Mouse (Mus musculus) kidney, embryonic 16.5 days (tissue): Measurements from ENCODE around the gene Tbx15. TPM values are rescaled to one million over a fixed set of nuclear protein-coding genes. Genes with fewer than 3 reads are reported as not detected.

ENCODE experiments used
- ATAC-seq: fragments of 200-750 bp; cut with Nextera tagmentation; 2 replicates; pipeline ENCODE4 v1.8.0; 2017; ENCODE audit warnings: moderate TSS enrichment; ENCODE audit not compliant: low FRiP score, low TSS enrichment
- H3K27ac ChIP-seq: fragments of 300-500 bp; sonication (generic); 2 replicates; pipeline ENCODE4 v1.5.1; 2014; ENCODE audit warnings: low read length
- H3K27me3 ChIP-seq: fragments of 300-500 bp; sonication (generic); 2 replicates; pipeline ENCODE4 v1.6.1; 2014; ENCODE audit warnings: low read length, control low read depth, mixed read lengths; ENCODE audit not compliant: insufficient read depth
- H3K36me3 ChIP-seq: fragments of 300-500 bp; sonication (generic); 2 replicates; pipeline ENCODE4 v1.6.1; 2014; ENCODE audit warnings: low read length, control low read depth, mixed read lengths; ENCODE audit not compliant: insufficient read depth
- H3K4me1 ChIP-seq: fragments of 300-500 bp; sonication (generic); 2 replicates; pipeline ENCODE4 v1.6.1; 2014; ENCODE audit warnings: low read length, control low read depth, mixed read lengths; ENCODE audit not compliant: insufficient read depth
- H3K4me2 ChIP-seq: fragments of 300-500 bp; sonication (generic); replicated peaks from 2 replicates; pipeline ENCODE4 v1.6.1; 2014; ENCODE audit warnings: low read depth, low read length
- H3K4me3 ChIP-seq: fragments of 300-500 bp; sonication (generic); 2 replicates; pipeline ENCODE4 v1.5.1; 2014; ENCODE audit warnings: mild to moderate bottlenecking, low read length
- H3K9ac ChIP-seq: fragments of 300-500 bp; sonication (generic); replicated peaks from 2 replicates; pipeline ENCODE4 v1.6.1; 2014; ENCODE audit warnings: low read length
- H3K9me3 ChIP-seq: fragments of 300-500 bp; sonication (generic); 2 replicates; pipeline ENCODE4 v1.6.1; 2016; ENCODE audit warnings: low read length, control low read depth
- WGBS: fragments of 180-500 bp; shearing (Covaris S2); extraction: QIAGEN DNeasy Blood & Tissue Kit; methylation state at CpG from one replicate; pipeline ENCODE4 v1.1.7; 2014; 5-methylcytosine and 5-hydroxymethylcytosine counted together
- polyA plus RNA-seq: library from polyadenylated mRNA; unstranded; fragments of >200 nt; fragmentation: Nextera tagmentation; extraction: Ambion mirVana; gene quantifications from 2 replicates; pipeline ENCODE4 v1.2.1, GENCODE M21; 2015

The Tbx15 gene
- polyA plus RNA-seq, 1 experiment from 2014 or later: 0.09 TPM

DNA sequence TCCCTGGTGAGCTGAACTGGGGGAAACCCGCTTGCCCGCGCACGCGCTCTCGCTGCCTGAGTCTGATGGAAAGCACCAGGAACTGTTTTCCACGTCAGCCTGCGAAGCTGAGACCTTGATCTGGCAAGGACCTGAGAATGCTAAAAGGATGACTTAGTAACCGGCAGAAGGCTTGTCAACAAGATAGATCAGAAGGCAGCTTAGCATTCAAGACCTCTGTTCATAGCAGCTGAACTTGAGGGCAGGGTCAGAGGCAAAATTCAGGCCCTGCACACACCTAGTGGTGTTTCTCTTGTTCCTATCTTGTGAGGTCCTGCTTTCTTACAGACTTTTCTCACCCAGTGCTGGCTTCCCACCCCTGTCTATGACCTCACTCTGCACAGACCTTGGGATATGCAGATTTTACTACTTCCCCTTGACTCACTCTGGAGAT lies 23.3 kb downstream of the Tbx15 start:
- Histone ChIP-seq H3K9me3 (peaks cover 2% of the 10 kb centered on the region; the same call in 1 of the 2 replicates), H3K4me1 (no peaks in the 10 kb centered on the region), H3K4me3 (no peak overlapping the region), H3K27me3 (peaks cover 84% of the 10 kb centered on the region), H3K27ac (no peak overlapping the region), H3K36me3 (no peaks in the 10 kb centered on the region), H3K4me2 (no peak overlapping the region), H3K9ac (no peak overlapping the region)
- ATAC-seq: no peak
- 8% methylated on average over 9 of the region's 9 CpGs for WGBS

DNA sequence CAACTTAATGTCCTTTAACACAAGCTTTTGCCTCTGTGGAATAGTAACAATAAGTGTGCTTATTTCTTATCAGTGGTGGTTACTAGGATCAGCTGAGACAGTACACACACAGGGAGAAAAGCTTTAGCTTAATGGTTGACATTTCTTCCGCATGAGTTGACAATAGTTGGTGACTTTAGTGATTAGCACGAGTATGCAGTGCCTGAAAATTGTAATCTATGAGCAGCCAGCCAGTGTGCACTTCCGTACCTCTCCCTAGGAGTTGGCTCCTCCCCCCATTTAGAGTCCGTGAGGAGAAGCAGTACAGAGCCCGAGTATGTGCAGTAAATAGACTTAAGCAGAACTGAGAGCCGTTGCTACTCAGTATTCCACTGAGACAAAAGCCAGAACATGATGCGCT lies 24.5 kb downstream of the Tbx15 start:
- Histone ChIP-seq H3K27me3 (peaks cover 73% of the 10 kb centered on the region), H3K4me1 (no peaks in the 10 kb centered on the region), H3K9me3 (peaks cover 6% of the 10 kb centered on the region), H3K4me3 (no peak overlapping the region), H3K4me2 (no peak overlapping the region), H3K9ac (no peak overlapping the region), H3K27ac (no peak overlapping the region), H3K36me3 (no peaks in the 10 kb centered on the region)
- ATAC-seq: no peak
- WGBS: 27% methylated on average over 7 of the region's 7 CpGs

DNA sequence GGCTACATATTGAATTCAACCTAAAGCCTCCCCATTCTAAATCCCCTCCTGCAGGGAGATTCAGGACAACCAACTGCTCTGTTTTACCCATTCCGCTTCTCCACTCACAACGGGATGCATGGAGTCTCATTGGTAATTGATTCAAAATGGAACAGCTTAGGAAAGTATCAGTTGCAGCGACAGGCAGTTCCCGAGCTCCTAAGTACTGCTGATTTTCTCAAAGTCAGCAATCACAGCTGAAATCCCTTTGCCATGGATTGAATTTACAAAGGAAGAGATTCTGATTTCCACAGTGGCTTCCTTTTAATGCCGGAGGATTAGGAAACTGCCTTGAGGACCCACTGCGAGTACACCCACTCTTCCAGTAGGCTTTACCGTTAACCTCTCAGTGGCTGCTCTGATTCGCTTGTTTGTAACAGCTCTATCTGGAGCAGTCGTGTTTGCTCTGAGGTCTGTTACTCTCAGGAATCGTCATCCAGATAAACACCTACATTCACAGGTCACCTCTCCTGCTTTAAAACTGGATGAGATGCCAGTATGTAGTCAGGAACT lies 26.6 kb downstream of the Tbx15 start:
- no peak overlapping the region for H3K9ac ChIP-seq
- ATAC-seq: no peak
- H3K36me3 ChIP-seq: no peaks in the 10 kb centered on the region
- H3K27me3 ChIP-seq: peaks cover 55% of the 10 kb centered on the region
- H3K9me3 ChIP-seq: peaks cover 6% of the 10 kb centered on the region
- H3K4me1 ChIP-seq: no peaks in the 10 kb centered on the region
- no peak overlapping the region for H3K27ac ChIP-seq
- no peak overlapping the region for H3K4me3 ChIP-seq
- no peak overlapping the region for H3K4me2 ChIP-seq
- 54% methylated on average over 10 of the region's 10 CpGs for WGBS

DNA sequence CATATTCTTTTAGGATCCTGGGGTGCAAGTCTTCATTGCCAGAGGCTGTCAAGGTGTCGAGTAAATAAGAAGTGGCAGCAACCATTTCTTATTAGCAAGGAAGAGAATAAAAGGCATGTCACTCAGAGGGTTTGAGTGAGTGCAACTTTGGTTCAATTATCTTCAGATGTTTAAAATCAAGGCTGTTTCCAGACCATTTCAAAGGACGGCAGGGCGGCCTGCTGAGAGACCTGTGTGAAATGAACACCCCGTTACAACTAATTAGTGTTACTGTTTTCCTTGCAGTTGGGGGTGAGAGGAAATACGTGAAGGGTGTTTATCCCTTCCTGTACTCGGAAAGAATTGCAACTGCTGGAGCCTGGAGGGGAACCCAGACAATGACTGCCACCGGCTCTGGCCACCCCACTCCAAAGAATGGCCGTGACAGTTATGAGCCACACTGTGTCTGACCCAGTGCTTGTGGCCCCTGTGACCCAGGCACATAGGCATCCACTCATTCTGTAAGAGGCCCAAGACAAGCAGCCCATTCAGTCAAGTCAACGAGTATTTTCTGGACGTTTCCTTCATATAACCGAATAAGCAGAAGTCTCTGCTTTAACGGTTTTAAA lies 37.9 kb downstream of the Tbx15 start:
- Histone ChIP-seq H3K9ac (no peak overlapping the region), H3K27me3 (peaks cover 3% of the 10 kb centered on the region; the same call in 1 of the 2 replicates), H3K4me2 (no peak overlapping the region), H3K9me3 (no peaks in the 10 kb centered on the region), H3K4me1 (no peaks in the 10 kb centered on the region), H3K36me3 (no peaks in the 10 kb centered on the region), H3K4me3 (no peak overlapping the region), H3K27ac (no peak overlapping the region)
- no peak for ATAC-seq
- WGBS: 45% methylated on average over 12 of the region's 12 CpGs

DNA sequence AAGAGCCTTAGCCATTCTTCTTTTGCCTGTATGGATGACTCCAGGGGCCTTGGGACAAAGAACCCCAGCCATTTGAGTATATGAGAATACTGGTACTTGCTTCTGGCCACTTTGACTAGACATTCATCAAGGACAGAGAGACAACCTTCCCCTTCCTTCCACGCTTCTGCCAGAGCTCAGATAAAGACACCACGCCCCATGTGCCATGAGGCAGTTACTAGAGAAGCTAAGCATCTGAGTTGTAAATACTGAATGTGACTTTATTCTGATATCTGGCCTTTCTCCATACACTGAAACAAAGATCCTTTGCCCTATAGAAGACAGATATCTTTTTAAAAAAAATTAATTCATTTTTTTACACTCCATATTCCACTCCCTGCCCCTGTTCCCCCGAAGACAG lies 39.5 kb downstream of the Tbx15 start:
- no peaks in the 10 kb centered on the region for H3K4me1 ChIP-seq
- H3K9me3 ChIP-seq: no peaks in the 10 kb centered on the region
- no peak for ATAC-seq
- H3K9ac ChIP-seq: no peak overlapping the region
- H3K27ac ChIP-seq: no peak overlapping the region
- H3K27me3 ChIP-seq: peaks cover 3% of the 10 kb centered on the region; the same call in 1 of the 2 replicates
- no peak overlapping the region for H3K4me3 ChIP-seq
- H3K4me2 ChIP-seq: no peak overlapping the region
- H3K36me3 ChIP-seq: no peaks in the 10 kb centered on the region
- 77% methylated on average over 3 of the region's 3 CpGs for WGBS

DNA sequence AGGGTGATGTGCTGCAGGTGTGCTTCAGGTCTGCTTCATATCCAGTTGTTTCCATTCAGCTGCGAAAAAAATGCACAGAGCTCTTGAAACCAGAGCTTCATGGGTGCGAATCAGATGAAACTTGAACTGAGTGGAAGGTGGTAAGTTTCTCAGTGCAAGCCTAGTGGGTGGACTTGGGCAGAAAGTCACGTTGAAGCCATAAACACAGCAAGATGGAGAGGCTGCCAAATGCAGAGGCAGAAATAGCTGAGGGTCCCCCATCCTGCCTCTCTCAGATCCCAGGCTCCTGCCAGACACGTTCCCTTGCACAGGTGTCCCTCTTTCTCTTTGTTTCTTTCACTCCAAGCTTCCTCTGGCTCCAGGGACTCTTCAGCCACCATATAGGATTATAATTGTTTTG lies 41.3 kb downstream of the Tbx15 start:
- no peak overlapping the region for H3K9ac ChIP-seq
- H3K27ac ChIP-seq: no peak overlapping the region
- H3K9me3 ChIP-seq: no peaks in the 10 kb centered on the region
- H3K4me2 ChIP-seq: no peak overlapping the region
- no peaks in the 10 kb centered on the region for H3K36me3 ChIP-seq
- 32% methylated on average over 4 of the region's 4 CpGs for WGBS
- H3K27me3 ChIP-seq: peaks cover 3% of the 10 kb centered on the region; the same call in 1 of the 2 replicates
- no peaks in the 10 kb centered on the region for H3K4me1 ChIP-seq
- no peak for ATAC-seq
- H3K4me3 ChIP-seq: no peak overlapping the region

DNA sequence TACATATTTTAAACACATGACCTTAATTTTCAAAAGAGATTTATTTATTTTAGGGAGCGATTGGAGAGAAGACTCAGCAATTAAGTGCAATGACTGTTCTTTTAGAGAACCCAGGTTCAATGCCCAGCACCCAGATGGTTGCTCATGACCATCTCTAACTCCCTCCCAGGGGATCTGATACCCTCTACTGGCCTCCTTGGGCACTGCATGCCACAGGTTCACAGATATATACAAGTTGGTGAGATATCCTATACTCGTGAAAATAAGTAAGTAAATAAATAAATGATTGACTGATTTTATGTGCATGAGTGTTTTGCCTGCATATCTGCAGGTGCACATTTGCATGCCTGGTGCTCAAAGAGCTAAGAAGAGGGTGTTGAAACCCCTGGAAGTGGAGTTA lies 48.1 kb downstream of the Tbx15 start:
- Histone ChIP-seq H3K9ac (no peak overlapping the region), H3K9me3 (no peaks in the 10 kb centered on the region), H3K27ac (no peak overlapping the region), H3K36me3 (no peaks in the 10 kb centered on the region), H3K4me3 (no peak overlapping the region), H3K4me2 (no peak overlapping the region), H3K27me3 (no peaks in the 10 kb centered on the region), H3K4me1 (0 out of 2 replicates have a peak, but pooled peaks cover 7% of the 10 kb centered on the region)
- ATAC-seq: no peak
- WGBS: 43% methylated on average over 2 of the region's 2 CpGs

DNA sequence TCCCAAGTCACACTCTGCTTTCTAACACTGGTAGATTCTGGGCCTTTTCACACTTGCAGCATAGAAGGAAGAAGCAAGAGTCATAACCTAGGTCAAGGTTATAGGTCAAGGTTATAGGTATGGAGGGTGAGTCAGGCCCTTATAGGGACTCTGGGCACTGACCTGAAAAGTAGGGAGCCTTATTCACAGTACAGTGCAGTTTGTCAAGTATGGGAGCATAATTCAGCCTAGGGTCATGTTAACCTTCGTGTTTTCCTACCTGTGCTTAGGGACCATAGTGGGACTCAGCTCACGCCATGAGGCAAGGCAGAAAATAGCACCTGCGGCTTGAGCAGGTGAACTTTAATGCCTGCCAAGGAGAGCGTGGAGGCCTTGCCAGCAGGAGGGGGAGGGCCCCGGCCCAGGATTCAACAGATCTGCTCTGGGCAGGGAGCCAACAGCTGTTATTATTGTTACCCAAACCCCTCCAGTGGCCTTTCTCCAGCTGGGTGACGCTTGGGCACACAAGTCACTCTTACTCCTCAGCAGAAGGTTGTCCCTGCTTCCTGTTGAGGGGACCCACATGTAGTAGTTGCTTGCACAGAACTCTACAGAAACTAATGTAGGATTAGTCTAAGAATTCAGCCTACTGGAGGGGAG lies 50.0 kb downstream of the Tbx15 start:
- ATAC-seq: peak; percentile 93
- Histone ChIP-seq H3K27ac (no peak overlapping the region), H3K27me3 (no peaks in the 10 kb centered on the region), H3K4me2 (no peak overlapping the region), H3K4me3 (no peak overlapping the region), H3K4me1 (0 out of 2 replicates have a peak, but pooled peaks cover 7% of the 10 kb centered on the region), H3K9me3 (no peaks in the 10 kb centered on the region), H3K9ac (no peak overlapping the region), H3K36me3 (no peaks in the 10 kb centered on the region)
- WGBS: 13% methylated on average over 6 of the region's 6 CpGs

DNA sequence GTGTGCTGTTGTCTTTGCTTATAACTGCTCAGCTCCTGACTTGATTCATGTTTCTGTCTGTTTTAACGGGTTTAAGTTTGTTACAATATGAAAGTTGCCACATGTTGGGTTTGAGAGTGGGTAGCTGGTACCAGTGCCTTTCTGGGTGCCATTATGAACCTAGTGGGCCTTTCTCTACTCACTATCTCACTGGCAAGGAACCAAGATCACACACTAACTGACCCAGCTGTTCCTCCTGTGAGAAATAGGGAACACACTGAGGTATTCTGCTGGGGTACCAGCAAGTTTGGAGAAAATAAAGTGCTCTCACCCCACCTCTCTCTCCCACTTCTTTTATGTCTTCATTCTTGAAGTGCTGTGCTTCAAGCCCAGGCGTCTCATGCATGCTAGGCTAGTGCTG lies 50.7 kb downstream of the Tbx15 start:
- no peak for ATAC-seq
- no peaks in the 10 kb centered on the region for H3K36me3 ChIP-seq
- 0 out of 2 replicates have a peak, but pooled peaks cover 7% of the 10 kb centered on the region for H3K4me1 ChIP-seq
- H3K4me2 ChIP-seq: no peak overlapping the region
- no peak overlapping the region for H3K4me3 ChIP-seq
- 56% methylated on average over 2 of the region's 2 CpGs for WGBS
- H3K9ac ChIP-seq: no peak overlapping the region
- H3K27me3 ChIP-seq: no peaks in the 10 kb centered on the region
- no peak overlapping the region for H3K27ac ChIP-seq
- H3K9me3 ChIP-seq: no peaks in the 10 kb centered on the region

DNA sequence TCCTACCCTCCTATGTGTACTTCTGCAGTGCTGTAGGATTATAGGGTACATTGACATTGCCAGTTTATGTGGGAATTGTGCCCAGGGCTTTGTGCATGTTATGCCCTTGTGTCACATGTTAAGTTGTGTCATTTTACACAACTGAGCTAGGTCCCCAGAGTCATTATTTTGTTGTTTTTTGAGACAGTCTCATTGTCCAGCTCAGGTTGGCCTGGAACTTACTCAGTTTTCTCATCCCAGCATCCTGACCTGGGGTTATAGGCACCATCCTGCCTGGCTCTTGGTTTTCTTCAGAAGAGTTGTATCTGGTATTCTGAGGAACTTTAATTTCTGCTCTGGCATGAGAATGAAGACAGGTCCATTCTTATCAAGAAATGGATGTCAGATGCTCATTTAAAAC lies 51.2 kb downstream of the Tbx15 start:
- Histone ChIP-seq H3K4me1 (0 out of 2 replicates have a peak, but pooled peaks cover 7% of the 10 kb centered on the region), H3K4me2 (no peak overlapping the region), H3K4me3 (no peak overlapping the region), H3K27me3 (no peaks in the 10 kb centered on the region), H3K27ac (no peak overlapping the region), H3K9me3 (no peaks in the 10 kb centered on the region), H3K36me3 (no peaks in the 10 kb centered on the region), H3K9ac (no peak overlapping the region)
- no peak for ATAC-seq
